Mouse (Mus musculus) adrenal gland, postnatal 36 days (tissue): ENCODE results near the gene Fbxw11. TPM values are rescaled to one million over a fixed set of nuclear protein-coding genes. Genes with fewer than 3 reads are reported as not detected.

Source experiments
- DNase-seq, 2 experiments: peaks; one replicate each; pipeline ENCODE4 v3.0.0; 2021; ENCODE audit warnings: mixed read lengths in 1 of 2
- total RNA-seq, 2 experiments: library from RNA; stranded (reverse); gene quantifications; 2 replicates each; pipeline ENCODE4 v1.2.3; 2021

Gene Fbxw11
- total RNA-seq, 2 experiments from 2014 or later, result 107 to 111 TPM

- no peak for DNase-seq
Measured at GRCm38 (mm10) chr11:32752595-32752885, 110.0 kb downstream of the Fbxw11 start.

- no peak for DNase-seq
Measured at GRCm38 (mm10) chr11:32753358-32753757, 110.8 kb downstream of the Fbxw11 start.

- DNase-seq, result no peak
Measured at GRCm38 (mm10) chr11:32762773-32763172, 120.2 kb downstream of the Fbxw11 start.

DNA sequence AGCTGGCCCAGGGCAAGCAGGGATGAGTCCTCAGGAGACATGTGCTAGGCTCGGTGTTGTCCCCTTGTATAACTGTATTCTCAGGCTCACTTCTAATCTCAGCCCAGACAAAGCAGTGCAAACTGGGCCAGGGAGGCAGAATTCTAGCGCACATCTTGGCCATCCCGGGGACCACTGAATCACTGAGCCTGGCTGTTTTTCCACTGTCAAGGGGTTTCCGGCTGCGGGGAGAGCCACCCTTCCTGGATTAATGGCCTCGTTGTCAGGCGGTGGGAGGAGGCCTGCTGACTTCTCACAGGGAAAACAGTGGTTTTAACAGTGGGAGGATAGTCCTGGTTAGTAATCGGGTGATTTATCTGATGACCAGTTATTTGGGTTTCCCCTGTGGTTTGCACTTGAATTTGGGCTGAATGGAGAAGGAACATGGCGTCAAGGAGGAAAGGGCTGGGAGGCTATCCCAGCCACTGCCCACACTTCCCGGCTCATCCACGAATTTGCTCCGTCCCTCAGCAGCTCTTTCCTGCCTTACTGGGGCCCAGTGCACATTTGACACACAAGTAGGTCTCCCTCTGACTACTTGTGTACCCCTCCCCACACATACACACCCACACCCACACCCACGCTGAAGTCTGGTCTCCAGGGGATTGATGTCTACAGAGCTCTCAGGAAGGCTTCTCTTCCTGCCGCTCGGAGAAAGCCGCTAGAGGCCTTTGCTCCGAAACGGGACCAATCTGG, 125.1 kb downstream of the Fbxw11 start:
- peak; percentile 20 to 30 for DNase-seq

- no peak for DNase-seq
Measured at GRCm38 (mm10) chr11:32768642-32769343, 126.3 kb downstream of the Fbxw11 start.

DNA sequence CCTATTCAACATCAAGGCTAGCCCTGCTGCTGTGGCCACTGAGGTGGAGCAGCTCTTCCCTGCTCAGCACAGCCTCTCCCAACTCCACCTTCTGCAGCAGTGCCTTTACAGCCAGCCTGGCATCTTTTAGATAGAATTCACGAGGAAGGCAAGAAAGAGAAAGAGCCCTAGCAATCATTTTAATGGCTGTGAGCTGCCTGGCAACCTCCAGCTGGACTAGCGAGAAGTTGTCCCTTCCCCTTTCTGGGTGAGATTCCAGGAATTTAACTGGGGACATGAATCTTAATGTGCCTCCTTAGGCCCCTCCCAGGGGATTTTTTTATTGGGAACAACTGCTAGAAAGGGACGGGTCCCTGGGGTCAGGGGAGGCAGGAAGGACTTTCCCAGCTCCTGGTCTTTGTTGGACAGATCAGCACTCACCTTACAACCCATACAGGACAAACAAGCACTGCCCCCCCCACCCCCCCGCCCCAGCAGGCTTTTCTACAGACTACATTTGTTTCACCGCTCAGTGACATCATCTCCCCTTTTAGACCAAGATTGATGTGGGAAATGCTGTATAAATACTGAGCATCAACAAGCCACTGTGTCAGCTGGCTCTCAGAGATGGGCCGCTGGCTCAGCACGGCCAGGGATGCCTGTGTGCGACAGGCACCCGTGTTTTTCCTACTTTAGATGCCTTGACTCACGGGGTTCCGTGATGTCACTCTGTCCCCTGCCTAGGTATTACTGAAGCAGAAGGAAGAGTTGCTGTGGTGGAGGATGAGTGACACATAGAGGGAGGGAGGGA, 138.4 kb downstream of the Fbxw11 start:
- no peak for DNase-seq

- no peak for DNase-seq
Measured at GRCm38 (mm10) chr11:32781633-32782404, 139.3 kb downstream of the Fbxw11 start.

GRCm38 (mm10) chr11:32782724-32783123, 140.2 kb downstream of the Fbxw11 start:
- no peak for DNase-seq

- DNase-seq, result no peak
Measured at GRCm38 (mm10) chr11:32785591-32786147, 143.1 kb downstream of the Fbxw11 start.

DNA sequence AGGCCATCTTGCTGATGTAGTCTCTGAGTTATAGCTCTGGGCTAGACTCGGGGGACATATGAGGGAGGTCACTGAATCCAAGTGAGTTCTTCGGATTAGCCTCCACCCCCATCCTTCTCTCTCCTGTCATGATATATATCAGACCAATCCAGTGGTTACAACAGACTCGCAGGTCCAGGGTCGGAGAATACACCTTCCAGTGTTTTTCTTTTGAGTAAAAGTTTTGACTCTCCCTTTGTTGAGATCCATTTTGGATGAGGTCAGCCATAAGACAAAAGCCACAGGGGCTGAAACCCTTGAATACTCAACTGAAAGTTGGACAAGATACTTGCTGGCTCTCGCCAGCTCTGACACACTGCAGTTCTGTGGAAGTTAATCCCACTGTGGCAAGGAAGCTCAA, 143.7 kb downstream of the Fbxw11 start:
- DNase-seq, result no peak

- no peak for DNase-seq
Measured at GRCm38 (mm10) chr11:32794759-32795445, 152.4 kb downstream of the Fbxw11 start.

Other genes starting within 250 kb of the Fbxw11 start
- gene Ubtd2, start 187.4 kb upstream of the Fbxw11 start, total RNA-seq, result 10 to 100 TPM; 15.3 to 15.5 TPM
- gene Efcab9, start 110.6 kb upstream of the Fbxw11 start, total RNA-seq, result 1 to 10 TPM in 1 of 2 experiments, under 1 TPM in 1; 0.89 to 1.2 TPM
- 10 to 100 TPM in 1 of 2 experiments, 1 to 10 TPM in 1; 9.0 to 13.3 TPM for gene Stk10, start 109.4 kb upstream of the Fbxw11 start, total RNA-seq
- gene Smim23, start 181.9 kb downstream of the Fbxw11 start, total RNA-seq, result not detected